Mouse (Mus musculus): ENCODE measurements around the gene Cfap65.

Cfap65 gene

GRCm38 (mm10) chr1:74939762-74940161 is 4.4 kb upstream of the Cfap65 start:
- DNase-seq (ENCODE audit: low read depth, low spot score) = no peak

GRCm38 (mm10) chr1:74936221-74936830 is 927 bp upstream of the Cfap65 start:
- no peak for DNase-seq (ENCODE audit: low read depth, low spot score)

GRCm38 (mm10) chr1:74927621-74928296 is 7.6 kb downstream of the Cfap65 start:
- DNase-seq (ENCODE audit: low read depth, low spot score) = no peak

- DNase-seq (ENCODE audit: low read depth, low spot score) = no peak
Observed at GRCm38 (mm10) chr1:74926721-74927120, 8.7 kb downstream of the Cfap65 start.

- DNase-seq (ENCODE audit: low read depth, low spot score) = no peak
Observed at GRCm38 (mm10) chr1:74924464-74924863, 10.9 kb downstream of the Cfap65 start.

- DNase-seq (ENCODE audit: low read depth, low spot score) = no peak
Observed at GRCm38 (mm10) chr1:74915706-74916105, 19.7 kb downstream of the Cfap65 start.

- no peak for DNase-seq (ENCODE audit: low read depth, low spot score)
Observed at GRCm38 (mm10) chr1:74902191-74902590, 33.2 kb downstream of the Cfap65 start.

- DNase-seq (ENCODE audit: low read depth, low spot score) = peak; percentile 38
Observed at GRCm38 (mm10) chr1:74901686-74902085, 33.7 kb downstream of the Cfap65 start.

GRCm38 (mm10) chr1:74900341-74901285 is 34.8 kb downstream of the Cfap65 start:
- DNase-seq (ENCODE audit: low read depth, low spot score) = no peak

GRCm38 (mm10) chr1:74898656-74899431 is 36.6 kb downstream of the Cfap65 start:
- DNase-seq (ENCODE audit: low read depth, low spot score) = no peak

- DNase-seq (ENCODE audit: low read depth, low spot score) = no peak
Observed at GRCm38 (mm10) chr1:74897976-74898375, 37.4 kb downstream of the Cfap65 start.

- DNase-seq (ENCODE audit: low read depth, low spot score) = no peak
Observed at GRCm38 (mm10) chr1:74894966-74895365, 40.4 kb downstream of the Cfap65 start.

- DNase-seq (ENCODE audit: low read depth, low spot score) = peak; percentile 58
Observed at GRCm38 (mm10) chr1:74893134-74893855, 42.1 kb downstream of the Cfap65 start, which contains the start of gene Cryba2. Gene Cryba2, minus strand, starts transcription at chr1:74893143.

- DNase-seq (ENCODE audit: low read depth, low spot score) = no peak
Observed at GRCm38 (mm10) chr1:74892351-74893133, 42.9 kb downstream of the Cfap65 start.

- DNase-seq (ENCODE audit: low read depth, low spot score) = peak; percentile 57
Observed at GRCm38 (mm10) chr1:74891513-74891912, 43.9 kb downstream of the Cfap65 start.

- no peak for DNase-seq (ENCODE audit: low read depth, low spot score)
Observed at GRCm38 (mm10) chr1:74885369-74886042, 49.9 kb downstream of the Cfap65 start, which contains the start of gene Fev. Gene Fev, minus strand, starts transcription at chr1:74885419.

GRCm38 (mm10) chr1:74884196-74885141 is 50.9 kb downstream of the Cfap65 start:
- no peak for DNase-seq (ENCODE audit: low read depth, low spot score)

- no peak for DNase-seq (ENCODE audit: low read depth, low spot score)
Observed at GRCm38 (mm10) chr1:74883441-74883840, 52.0 kb downstream of the Cfap65 start.
